Mouse (Mus musculus) liver, postnatal 0 days (tissue): ENCODE results near the gene Kidins220.

ENCODE experiments used
- CTCF ChIP-seq: sonication (generic); IDR thresholded peaks from 2 replicates; pipeline ENCODE4 v1.5.1; 2016; ENCODE audit warnings: antibody characterized with exemption, low read depth
- EP300 ChIP-seq: IDR thresholded peaks from 2 replicates; pipeline ENCODE4 v1.6.1; 2016; ENCODE audit warnings: antibody characterized with exemption, low read depth, mild to moderate bottlenecking

DNA sequence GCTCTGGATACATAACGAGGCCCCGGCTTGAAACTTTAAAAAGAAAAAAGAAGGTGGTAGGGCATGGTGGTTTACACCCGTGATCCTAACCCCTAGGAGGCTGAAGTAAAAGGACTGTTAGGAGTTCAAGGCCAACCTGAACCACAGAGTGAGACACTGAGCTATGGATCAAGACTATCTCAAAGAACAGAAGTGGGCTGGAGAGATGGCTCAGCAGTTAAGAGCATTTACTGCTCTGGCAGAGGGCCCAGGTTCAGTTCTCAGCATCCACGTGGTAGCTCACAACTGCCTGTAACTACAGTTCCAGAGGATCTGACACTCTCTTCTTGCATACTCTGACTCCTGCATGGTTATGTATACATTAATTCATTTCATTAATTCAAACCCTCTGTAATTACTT lies 31.3 kb upstream of the Kidins220 start:
- no peak for TF ChIP-seq CTCF
- peak; percentile 78 for TF ChIP-seq EP300
